Mouse (Mus musculus): ENCODE results near the gene Rnase9. TPM values are rescaled to one million over a fixed set of nuclear protein-coding genes. Genes with fewer than 3 reads are reported as not detected.

Rnase9 gene
- polyA plus RNA-seq, 1 experiment from 2014 or later, result not detected

DNA sequence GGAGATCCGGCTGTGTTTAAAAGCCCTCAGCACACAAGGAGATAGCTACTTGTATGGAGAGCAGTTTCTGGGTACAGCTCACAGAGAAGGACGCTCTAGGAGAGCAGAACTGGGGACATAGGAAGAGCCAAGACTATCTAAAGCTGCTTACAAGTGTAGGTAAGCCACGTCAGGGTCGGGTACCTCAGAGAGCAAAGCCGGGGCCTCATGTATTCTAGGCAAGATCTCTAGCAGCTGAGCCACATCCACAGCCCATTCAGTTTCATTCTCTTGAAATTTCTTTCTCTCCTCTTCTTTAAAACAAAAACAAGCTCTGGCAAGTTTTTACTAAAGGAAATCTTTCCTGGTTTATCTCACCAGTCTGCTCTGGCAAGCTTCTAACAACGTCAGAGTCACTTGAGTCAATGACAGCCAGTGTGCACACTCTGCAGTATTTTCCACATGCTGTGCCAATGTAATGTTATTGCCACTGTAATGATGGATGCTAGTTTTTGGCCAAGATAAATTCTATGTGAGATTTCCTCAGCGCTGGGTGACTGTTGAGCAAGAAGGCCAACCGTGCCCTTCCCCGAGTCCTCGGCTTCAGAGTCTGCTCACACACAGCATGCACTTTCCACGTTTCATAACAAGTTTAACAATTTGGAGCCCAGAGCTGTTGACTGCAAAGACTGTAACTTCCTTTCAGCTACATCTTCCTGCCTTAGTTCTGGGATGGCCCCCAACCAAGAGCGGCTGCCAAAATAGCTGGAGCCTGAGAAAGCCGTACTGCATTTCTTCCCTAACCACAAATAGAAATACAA is 33.6 kb downstream of the Rnase9 start:
- Histone ChIP-seq H3K36me3 (ENCODE audit: control insufficient read depth, insufficient read depth, low read length) (no peaks in the 10 kb centered on the region), H3K4me1 (replicated peaks; ENCODE audit: control insufficient read depth, insufficient read depth, low read length) (no peaks in the 10 kb centered on the region), H3K9ac (ENCODE audit: low read depth, low read length) (no peak overlapping the region), H3K4me3 (ENCODE audit: low read depth, low read length) (no peak overlapping the region), H3K9me3 (ENCODE audit: control insufficient read depth, low read length) (no peaks in the 10 kb centered on the region), H3K4me2 (no peak overlapping the region), H3K27ac (ENCODE audit: low read depth, low read length) (no peak overlapping the region), H3K27me3 (replicated peaks; ENCODE audit: control insufficient read depth, insufficient read depth, low read length) (no peaks in the 10 kb centered on the region)
- WGBS, result 62% methylated on average over 13 of the region's 13 CpGs
- no peak for DNase-seq (ENCODE audit: low spot score)
- no peak for ATAC-seq (replicated peaks; ENCODE audit: low FRiP score)

DNA sequence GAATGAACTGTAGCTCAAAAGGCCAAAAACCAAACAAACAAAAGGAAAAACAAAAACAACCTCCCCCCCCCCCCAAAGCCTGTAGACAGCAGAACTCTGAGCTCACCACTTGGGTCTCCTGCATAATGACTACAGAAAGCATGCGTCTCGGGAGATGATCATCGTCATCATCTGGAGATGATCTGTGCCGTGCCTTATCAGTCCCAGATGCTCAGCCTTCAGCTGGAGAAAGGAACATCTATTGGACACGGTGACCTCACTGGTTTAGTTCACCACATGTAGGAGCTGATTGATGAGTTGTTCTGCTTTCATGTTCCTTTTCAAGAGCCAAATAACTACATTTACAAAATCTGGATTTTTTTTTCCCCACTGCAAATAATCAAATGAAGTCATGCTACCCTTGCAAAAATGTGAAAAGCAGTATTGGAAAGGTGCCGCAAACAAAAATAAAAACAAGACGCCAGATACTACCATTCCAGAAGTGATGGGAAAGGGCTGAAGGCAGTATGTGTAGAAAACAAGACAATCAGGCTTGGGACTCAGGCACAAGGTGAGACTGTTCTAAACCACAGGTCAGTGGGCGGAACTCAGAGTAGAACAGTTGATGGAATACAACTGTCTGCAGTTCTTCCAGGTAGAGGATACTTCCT is 34.4 kb downstream of the Rnase9 start, which contains the start of gene Rnase10:
Gene Rnase10, plus strand, starts transcription at position 600 of the 650 bp plus-strand sequence.
- Histone ChIP-seq H3K4me2 (no peak within 1 kb of the TSS), H3K27ac (ENCODE audit: low read depth, low read length) (no peak within 1 kb of the TSS), H3K9ac (ENCODE audit: low read depth, low read length) (no peak within 1 kb of the TSS), H3K36me3 (ENCODE audit: control insufficient read depth, insufficient read depth, low read length) (no peaks in the 10 kb centered on the region), H3K4me3 (ENCODE audit: low read depth, low read length) (no peak within 1 kb of the TSS), H3K4me1 (replicated peaks; ENCODE audit: control insufficient read depth, insufficient read depth, low read length) (no peaks in the 10 kb centered on the region), H3K9me3 (ENCODE audit: control insufficient read depth, low read length) (no peaks in the 10 kb centered on the region), H3K27me3 (replicated peaks; ENCODE audit: control insufficient read depth, insufficient read depth, low read length) (no peaks in the 10 kb centered on the region)
- DNase-seq (ENCODE audit: low spot score), result no peak
- 71% methylated on average over 8 of the region's 8 CpGs for WGBS
- ATAC-seq (replicated peaks; ENCODE audit: low FRiP score), result no peak

GRCm38 (mm10) chr14:50997999-50998666 is 43.5 kb downstream of the Rnase9 start:
- no peaks in the 10 kb centered on the region for H3K27me3 ChIP-seq (replicated peaks; ENCODE audit: control insufficient read depth, insufficient read depth, low read length)
- H3K4me3 ChIP-seq (ENCODE audit: low read depth, low read length), result no peak overlapping the region
- H3K9ac ChIP-seq (ENCODE audit: low read depth, low read length), result no peak overlapping the region
- H3K9me3 ChIP-seq (ENCODE audit: control insufficient read depth, low read length), result no peaks in the 10 kb centered on the region
- 51% methylated on average over 2 of the region's 2 CpGs for whole genome bisulfite sequencing
- no peaks in the 10 kb centered on the region for H3K36me3 ChIP-seq (ENCODE audit: control insufficient read depth, insufficient read depth, low read length)
- DNase-seq (ENCODE audit: low spot score) (peak; percentile 9), ATAC-seq (replicated peaks; ENCODE audit: low FRiP score) (no peak)
- no peak overlapping the region for H3K4me2 ChIP-seq
- H3K27ac ChIP-seq (ENCODE audit: low read depth, low read length), result no peak overlapping the region
- no peaks in the 10 kb centered on the region for H3K4me1 ChIP-seq (replicated peaks; ENCODE audit: control insufficient read depth, insufficient read depth, low read length)

DNA sequence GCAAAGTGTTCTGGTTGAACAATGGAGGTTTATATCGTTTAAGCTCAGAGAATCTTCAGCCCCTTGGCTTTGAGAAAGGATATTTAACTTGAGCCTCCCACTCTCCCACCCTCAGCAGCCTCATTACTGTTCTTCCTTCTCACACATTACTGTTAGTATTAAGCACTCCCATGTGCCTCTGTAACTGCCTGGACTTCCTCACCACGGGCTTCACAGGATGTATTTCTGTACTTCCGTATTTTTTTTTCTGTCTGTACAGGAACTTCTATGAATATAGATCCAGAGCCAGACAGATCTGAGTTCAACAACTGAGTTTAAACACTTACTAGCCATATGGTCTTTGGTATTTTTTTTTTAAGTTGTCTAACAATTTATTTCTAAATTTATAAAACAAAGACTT is 44.6 kb downstream of the Rnase9 start:
- no peak for ATAC-seq (replicated peaks; ENCODE audit: low FRiP score)
- Histone ChIP-seq H3K4me1 (replicated peaks; ENCODE audit: control insufficient read depth, insufficient read depth, low read length) (no peaks in the 10 kb centered on the region), H3K27ac (ENCODE audit: low read depth, low read length) (no peak overlapping the region), H3K4me2 (no peak overlapping the region), H3K36me3 (ENCODE audit: control insufficient read depth, insufficient read depth, low read length) (no peaks in the 10 kb centered on the region), H3K9me3 (ENCODE audit: control insufficient read depth, low read length) (no peaks in the 10 kb centered on the region), H3K4me3 (ENCODE audit: low read depth, low read length) (no peak overlapping the region), H3K27me3 (replicated peaks; ENCODE audit: control insufficient read depth, insufficient read depth, low read length) (no peaks in the 10 kb centered on the region), H3K9ac (ENCODE audit: low read depth, low read length) (no peak overlapping the region)
- DNase-seq (ENCODE audit: low spot score), result no peak
- WGBS, result 39% methylated on average over 3 of the region's 3 CpGs

- Histone ChIP-seq H3K27ac (ENCODE audit: low read depth, low read length) (no peak overlapping the region), H3K4me3 (ENCODE audit: low read depth, low read length) (no peak overlapping the region), H3K4me1 (replicated peaks; ENCODE audit: control insufficient read depth, insufficient read depth, low read length) (no peaks in the 10 kb centered on the region), H3K4me2 (no peak overlapping the region), H3K27me3 (replicated peaks; ENCODE audit: control insufficient read depth, insufficient read depth, low read length) (no peaks in the 10 kb centered on the region), H3K36me3 (ENCODE audit: control insufficient read depth, insufficient read depth, low read length) (no peaks in the 10 kb centered on the region), H3K9me3 (ENCODE audit: control insufficient read depth, low read length) (no peaks in the 10 kb centered on the region), H3K9ac (ENCODE audit: low read depth, low read length) (no peak overlapping the region)
- DNase-seq (ENCODE audit: low spot score), result no peak
- WGBS, result 79% methylated on average over 3 of the region's 3 CpGs
- ATAC-seq (replicated peaks; ENCODE audit: low FRiP score), result no peak
Observed at GRCm38 (mm10) chr14:50991037-50991436, 50.6 kb downstream of the Rnase9 start.

Other genes with a start within 250 kb of the Rnase9 start
- not detected in 2 replicates for gene Ccnb1ip1, start 234.1 kb downstream of the Rnase9 start, polyA plus RNA-seq (2014; fragmentation: Nextera tagmentation; extraction: Ambion mirVana)
- 76.7 and 77.5 TPM in 2 replicates for gene Parp2, start 234.0 kb downstream of the Rnase9 start, polyA plus RNA-seq (2014; fragmentation: Nextera tagmentation; extraction: Ambion mirVana)
- gene Tep1, start 171.3 kb downstream of the Rnase9 start, polyA plus RNA-seq (2014; fragmentation: Nextera tagmentation; extraction: Ambion mirVana), result 4.6 and 5.5 TPM in 2 replicates
- 0.34 and 0.47 TPM in 2 replicates for gene Klhl33, start 144.4 kb downstream of the Rnase9 start, polyA plus RNA-seq (2014; fragmentation: Nextera tagmentation; extraction: Ambion mirVana)
- gene Osgep, start 117.0 kb downstream of the Rnase9 start, polyA plus RNA-seq (2014; fragmentation: Nextera tagmentation; extraction: Ambion mirVana), result 116 and 119 TPM in 2 replicates
- 251 and 267 TPM in 2 replicates for gene Apex1, start 116.9 kb downstream of the Rnase9 start, polyA plus RNA-seq (2014; fragmentation: Nextera tagmentation; extraction: Ambion mirVana)
- gene Pip4p1, start 111.0 kb downstream of the Rnase9 start, polyA plus RNA-seq (2014; fragmentation: Nextera tagmentation; extraction: Ambion mirVana), result 36.9 and 42.2 TPM in 2 replicates
- 86.7 and 87.7 TPM in 2 replicates for gene Pnp, start 110.8 kb downstream of the Rnase9 start, polyA plus RNA-seq (2014; fragmentation: Nextera tagmentation; extraction: Ambion mirVana)
- gene Gm49342, start 97.4 kb downstream of the Rnase9 start, polyA plus RNA-seq (2014; fragmentation: Nextera tagmentation; extraction: Ambion mirVana), result not detected in 2 replicates
- 2.8 and 2.9 TPM in 2 replicates for gene Pnp2, start 85.9 kb downstream of the Rnase9 start, polyA plus RNA-seq (2014; fragmentation: Nextera tagmentation; extraction: Ambion mirVana)
- not detected in 2 replicates for gene Rnase10, start 34.1 kb downstream of the Rnase9 start, polyA plus RNA-seq (2014; fragmentation: Nextera tagmentation; extraction: Ambion mirVana)
- not detected in 2 replicates for gene Rnase11, start 8.3 kb upstream of the Rnase9 start, polyA plus RNA-seq (2014; fragmentation: Nextera tagmentation; extraction: Ambion mirVana)
- 1.4 and 1.6 TPM in 2 replicates for gene Rnase12, start 15.8 kb upstream of the Rnase9 start, polyA plus RNA-seq (2014; fragmentation: Nextera tagmentation; extraction: Ambion mirVana)
- gene Olfr750, start 32.6 kb upstream of the Rnase9 start, polyA plus RNA-seq (2014; fragmentation: Nextera tagmentation; extraction: Ambion mirVana), result not detected in 2 replicates
- 13.3 and 13.6 TPM in 2 replicates for gene Rnase4, start 49.2 kb upstream of the Rnase9 start, polyA plus RNA-seq (2014; fragmentation: Nextera tagmentation; extraction: Ambion mirVana)
- 3.6 and 4.0 TPM in 2 replicates for gene Ang, start 49.3 kb upstream of the Rnase9 start, polyA plus RNA-seq (2014; fragmentation: Nextera tagmentation; extraction: Ambion mirVana)
- gene Eddm3b, start 72.6 kb upstream of the Rnase9 start, polyA plus RNA-seq (2014; fragmentation: Nextera tagmentation; extraction: Ambion mirVana), result not detected in 2 replicates
- 3.2 and 4.2 TPM in 2 replicates for gene Rnase6, start 82.0 kb upstream of the Rnase9 start, polyA plus RNA-seq (2014; fragmentation: Nextera tagmentation; extraction: Ambion mirVana)
- not detected in 2 replicates for gene Rnase1, start 104.9 kb upstream of the Rnase9 start, polyA plus RNA-seq (2014; fragmentation: Nextera tagmentation; extraction: Ambion mirVana)
- gene Rnase2b, start 120.4 kb upstream of the Rnase9 start, polyA plus RNA-seq (2014; fragmentation: Nextera tagmentation; extraction: Ambion mirVana), result not detected in 2 replicates
- not detected in 2 replicates for gene Ang2, start 157.3 kb upstream of the Rnase9 start, polyA plus RNA-seq (2014; fragmentation: Nextera tagmentation; extraction: Ambion mirVana)
- not detected in 2 replicates for gene Ear14, start 161.5 kb upstream of the Rnase9 start, polyA plus RNA-seq (2014; fragmentation: Nextera tagmentation; extraction: Ambion mirVana)
- not detected in 2 replicates for gene Rnase2a, start 214.2 kb upstream of the Rnase9 start, polyA plus RNA-seq (2014; fragmentation: Nextera tagmentation; extraction: Ambion mirVana)

Measured in liver, embryonic 11.5 days (tissue).